Mouse (Mus musculus) liver, embryonic 14.5 days (tissue): ENCODE measurements at regions not wholly inside any gene's neighbourhood (a gene's known extent, or its start where the extent isn't known, plus 50 kb on each side); places are given as distances from the start of the nearest gene placed in this dataset.

Experiments
- CTCF ChIP-seq: IDR thresholded peaks from 2 replicates; pipeline ENCODE4 v1.5.1; 2016; ENCODE audit warnings: antibody characterized with exemption, low read depth, control low read depth
- EP300 ChIP-seq: IDR thresholded peaks from 2 replicates; pipeline ENCODE4 v1.6.1; 2016; ENCODE audit warnings: antibody characterized with exemption, low read depth

- TF ChIP-seq CTCF, result no peak
- no peak for TF ChIP-seq EP300
These were observed 104.3 kb upstream of the Syt1 start for GRCm38 (mm10) chr10:109115013-109115627.
